Mouse (Mus musculus): ENCODE results near the gene Lrrc8b. TPM values are rescaled to one million over a fixed set of nuclear protein-coding genes. Genes with fewer than 3 reads are reported as not detected.

Gene Lrrc8b
- polyA plus RNA-seq, 1 experiment from 2014 or later: 10.6 TPM

GRCm38 (mm10) chr5:105535186-105535585 lies 119.6 kb downstream of the Lrrc8b start:
- no peak overlapping the region for H3K27ac ChIP-seq (replicated peaks; ENCODE audit: low read depth, low read length)
- H3K27me3 ChIP-seq (replicated peaks; ENCODE audit: control insufficient read depth, insufficient read depth, low read length): no peaks in the 10 kb centered on the region
- no peak overlapping the region for H3K4me2 ChIP-seq (ENCODE audit: low read depth, low read length)
- ATAC-seq (ENCODE audit: low read depth) (no peak), DNase-seq (ENCODE audit: low spot score) (no peak)
- H3K9ac ChIP-seq (ENCODE audit: low read depth, low read length): no peak overlapping the region
- H3K36me3 ChIP-seq (ENCODE audit: control insufficient read depth, insufficient read depth, low read length): no peaks in the 10 kb centered on the region
- WGBS: 93% methylated on average over 3 of the region's 3 CpGs
- no peak overlapping the region for H3K4me3 ChIP-seq (ENCODE audit: low read depth, low read length)
- no peaks in the 10 kb centered on the region for H3K9me3 ChIP-seq (ENCODE audit: control insufficient read depth, low read length)
- no peaks in the 10 kb centered on the region for H3K4me1 ChIP-seq (ENCODE audit: control insufficient read depth, insufficient read depth, low read length)

DNA sequence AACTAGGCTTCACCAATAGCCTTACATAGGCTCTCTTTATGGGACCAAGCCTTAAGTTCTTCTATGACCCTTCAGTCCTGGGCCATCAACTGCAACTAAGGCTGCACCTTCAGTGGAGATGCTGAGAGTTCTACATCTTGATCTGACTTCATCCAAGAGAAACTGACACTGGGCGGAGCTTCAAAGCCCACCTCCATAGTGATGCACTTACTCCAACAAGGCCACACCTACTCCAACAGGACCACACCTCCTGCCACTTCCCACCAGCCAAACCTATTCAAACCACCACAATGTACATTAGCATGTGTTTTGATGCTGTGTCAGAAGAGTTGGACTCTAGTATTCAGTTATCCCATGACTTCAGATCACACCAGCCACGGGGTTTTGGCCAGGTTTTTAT lies 120.6 kb downstream of the Lrrc8b start:
- WGBS: 96% methylated on average over 2 of the region's 2 CpGs
- H3K36me3 ChIP-seq (ENCODE audit: control insufficient read depth, insufficient read depth, low read length): no peaks in the 10 kb centered on the region
- no peak overlapping the region for H3K27ac ChIP-seq (replicated peaks; ENCODE audit: low read depth, low read length)

DNA sequence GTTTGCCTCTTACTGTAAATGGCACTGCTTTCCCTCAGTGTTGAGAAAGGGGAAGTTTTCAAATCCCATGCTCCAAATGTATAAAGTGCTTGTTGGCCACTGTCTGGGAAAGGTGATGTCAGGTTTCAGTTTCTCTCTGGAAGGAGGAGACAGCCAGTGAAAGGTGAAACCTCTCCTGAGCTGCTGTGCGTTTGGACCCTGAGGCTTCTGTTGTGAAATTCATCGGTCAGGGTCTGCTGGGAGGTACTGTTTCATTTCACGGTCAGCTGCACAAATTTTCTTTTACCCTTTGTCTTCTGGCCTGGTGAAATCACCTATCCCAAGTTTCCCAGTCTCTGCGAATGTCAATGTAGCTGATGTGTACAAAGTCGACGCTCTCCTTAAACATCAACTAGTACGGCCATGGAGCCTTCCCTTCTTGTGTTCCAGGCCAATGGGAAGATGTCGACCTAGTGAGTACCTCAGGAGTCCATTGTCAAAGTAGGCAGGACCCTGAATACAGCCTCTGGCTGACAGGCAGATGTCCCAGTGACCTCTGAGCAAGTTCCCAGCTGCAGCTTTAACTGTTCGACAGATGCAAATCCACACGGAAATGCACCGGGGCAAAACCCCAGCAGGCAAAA lies 121.6 kb downstream of the Lrrc8b start:
- no peak overlapping the region for H3K27ac ChIP-seq (replicated peaks; ENCODE audit: low read depth, low read length)
- no peaks in the 10 kb centered on the region for H3K36me3 ChIP-seq (ENCODE audit: control insufficient read depth, insufficient read depth, low read length)
- no peak overlapping the region for H3K9ac ChIP-seq (ENCODE audit: low read depth, low read length)
- DNase-seq (ENCODE audit: low spot score): peak; percentile 35
- H3K4me1 ChIP-seq (ENCODE audit: control insufficient read depth, insufficient read depth, low read length): no peaks in the 10 kb centered on the region
- no peak overlapping the region for H3K4me3 ChIP-seq (ENCODE audit: low read depth, low read length)
- ATAC-seq (ENCODE audit: low read depth): no peak
- no peaks in the 10 kb centered on the region for H3K27me3 ChIP-seq (replicated peaks; ENCODE audit: control insufficient read depth, insufficient read depth, low read length)
- no peaks in the 10 kb centered on the region for H3K9me3 ChIP-seq (ENCODE audit: control insufficient read depth, low read length)
- 55% methylated on average over 11 of the region's 11 CpGs for WGBS
- H3K4me2 ChIP-seq (ENCODE audit: low read depth, low read length): no peak overlapping the region

More for the DNA sequence above, 120.6 kb downstream of the Lrrc8b start:
- Histone ChIP-seq H3K9me3 (ENCODE audit: control insufficient read depth, low read length) (no peaks in the 10 kb centered on the region), H3K9ac (ENCODE audit: low read depth, low read length) (no peak overlapping the region), H3K27me3 (replicated peaks; ENCODE audit: control insufficient read depth, insufficient read depth, low read length) (no peaks in the 10 kb centered on the region), H3K4me1 (ENCODE audit: control insufficient read depth, insufficient read depth, low read length) (no peaks in the 10 kb centered on the region), H3K4me2 (ENCODE audit: low read depth, low read length) (no peak overlapping the region), H3K4me3 (ENCODE audit: low read depth, low read length) (no peak overlapping the region)
- ATAC-seq (ENCODE audit: low read depth) (no peak), DNase-seq (ENCODE audit: low spot score) (no peak)

Other genes starting within 250 kb of the Lrrc8b start
- 0.61 and 0.96 TPM in 2 replicates for gene Gbp10, start 176.2 kb upstream of the Lrrc8b start, polyA plus RNA-seq (2014; fragmentation: Nextera tagmentation; extraction: Ambion mirVana)
- 0.28 and 0.32 TPM in 2 replicates for gene Gm43302, start 122.1 kb upstream of the Lrrc8b start, polyA plus RNA-seq (2014; fragmentation: Nextera tagmentation; extraction: Ambion mirVana)
- 3.9 and 6.2 TPM in 2 replicates for gene Gbp6, start 122.1 kb upstream of the Lrrc8b start, polyA plus RNA-seq (2014; fragmentation: Nextera tagmentation; extraction: Ambion mirVana)
- 14.7 and 23.8 TPM in 2 replicates for gene Lrrc8c, start 103.6 kb downstream of the Lrrc8b start, polyA plus RNA-seq (2014; fragmentation: Nextera tagmentation; extraction: Ambion mirVana)

Data from embryonic facial prominence, embryonic 14.5 days (tissue).